Mouse (Mus musculus) embryonic facial prominence, embryonic 14.5 days (tissue): ENCODE data around the gene Polr2l. TPM values are rescaled to one million over a fixed set of nuclear protein-coding genes. Genes with fewer than 3 reads are reported as not detected.

Experiments
- ATAC-seq: fragments of 200-750 bp; cut with Nextera tagmentation; 2 replicates; pipeline ENCODE4 v1.8.0; 2017; ENCODE audit warnings: low read depth, moderate number of reproducible peaks, moderate TSS enrichment
- DNase-seq: peaks from one replicate; pipeline ENCODE4 v3.0.0-alpha.2; 2015; ENCODE audit warnings: low spot score
- H3K27ac ChIP-seq: fragments of 300-500 bp; sonication (generic); replicated peaks from 2 replicates; pipeline ENCODE4 v1.5.1; 2014; ENCODE audit warnings: low read depth, mild to moderate bottlenecking, low read length, moderate library complexity
- H3K27me3 ChIP-seq: fragments of 300-500 bp; sonication (generic); replicated peaks from 2 replicates; pipeline ENCODE4 v1.6.1; 2014; ENCODE audit warnings: low read length; ENCODE audit not compliant: control insufficient read depth, insufficient read depth
- H3K36me3 ChIP-seq: fragments of 300-500 bp; sonication (generic); 2 replicates; pipeline ENCODE4 v1.6.1; 2014; ENCODE audit warnings: low read length, mixed read lengths; ENCODE audit not compliant: control insufficient read depth, insufficient read depth
- H3K4me1 ChIP-seq: fragments of 300-500 bp; sonication (generic); 2 replicates; pipeline ENCODE4 v1.6.1; 2014; ENCODE audit warnings: antibody characterized with exemption, low read length; ENCODE audit not compliant: control insufficient read depth, insufficient read depth
- H3K4me2 ChIP-seq: fragments of 300-500 bp; sonication (generic); 2 replicates; pipeline ENCODE4 v1.6.1; 2014; ENCODE audit warnings: low read depth, mild to moderate bottlenecking, low read length, moderate library complexity, mixed read lengths
- H3K4me3 ChIP-seq: fragments of 300-500 bp; sonication (generic); 2 replicates; pipeline ENCODE4 v1.5.1; 2014; ENCODE audit warnings: low read depth, mild to moderate bottlenecking, low read length
- H3K9ac ChIP-seq: fragments of 300-500 bp; sonication (generic); 2 replicates; pipeline ENCODE4 v1.6.1; 2014; ENCODE audit warnings: low read depth, mild to moderate bottlenecking, low read length, moderate library complexity, mixed read lengths
- H3K9me3 ChIP-seq: fragments of 300-500 bp; sonication (generic); 2 replicates; pipeline ENCODE4 v1.6.1; 2016; ENCODE audit warnings: low read length; ENCODE audit not compliant: control insufficient read depth
- WGBS: fragments of 180-500 bp; shearing (Covaris S2); extraction: QIAGEN DNeasy Blood & Tissue Kit; methylation state at CpG from one replicate; pipeline ENCODE4 v1.1.7; 2014; 5-methylcytosine and 5-hydroxymethylcytosine counted together
- polyA plus RNA-seq: library from polyadenylated mRNA; unstranded; fragments of >200 nt; fragmentation: Nextera tagmentation; extraction: Ambion mirVana; gene quantifications from 2 replicates; pipeline ENCODE4 v1.2.1, GENCODE M21; 2014

Polr2l gene
- polyA plus RNA-seq, 1 experiment from 2014 or later: 65.2 TPM

DNA sequence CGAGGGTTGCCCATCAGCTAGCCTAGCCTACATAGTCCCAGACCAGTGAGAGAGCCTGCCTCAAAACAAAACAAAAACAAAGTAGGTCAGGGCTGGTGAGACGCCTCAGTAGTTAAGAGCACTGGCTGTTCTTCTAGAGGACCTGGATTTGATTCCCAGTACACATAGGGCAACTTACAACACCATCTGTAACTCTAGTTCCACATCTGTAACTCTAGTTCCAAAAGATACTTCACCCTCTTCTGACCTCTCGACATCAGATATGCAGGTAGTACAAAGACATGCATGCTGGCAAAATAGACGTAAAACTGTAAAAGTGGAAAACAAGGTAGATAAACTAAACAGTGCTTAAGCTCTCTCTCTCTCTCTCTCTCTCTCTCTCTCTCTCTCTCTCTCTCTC is 51.1 kb downstream of the Polr2l start:
- Histone ChIP-seq H3K27ac (no peak overlapping the region), H3K9me3 (no peaks in the 10 kb centered on the region), H3K9ac (no peak overlapping the region), H3K36me3 (no peaks in the 10 kb centered on the region), H3K27me3 (no peaks in the 10 kb centered on the region), H3K4me3 (no peak overlapping the region), H3K4me2 (no peak overlapping the region), H3K4me1 (no peaks in the 10 kb centered on the region)
- no peak for DNase-seq
- WGBS: 60% methylated on average over 4 of the region's 4 CpGs
- no peak for ATAC-seq

Other genes with a start within 250 kb of the Polr2l start
- 59.8 and 62.7 TPM in 2 replicates for gene Phrf1, start 246.3 kb downstream of the Polr2l start, polyA plus RNA-seq
- 2.3 and 2.4 TPM in 2 replicates for gene Irf7, start 208.7 kb downstream of the Polr2l start, polyA plus RNA-seq
- 0.21 TPM in 1 of 2 replicates, not detected in the other for gene Cdhr5, start 198.3 kb downstream of the Polr2l start, polyA plus RNA-seq
- gene Sct, start 196.0 kb downstream of the Polr2l start, polyA plus RNA-seq: 9.9 and 13.8 TPM in 2 replicates
- gene Drd4, start 183.1 kb downstream of the Polr2l start, polyA plus RNA-seq: 0.81 and 1.3 TPM in 2 replicates
- gene Deaf1, start 147.4 kb downstream of the Polr2l start, polyA plus RNA-seq: 72.7 and 82.7 TPM in 2 replicates
- gene Tmem80, start 147.4 kb downstream of the Polr2l start, polyA plus RNA-seq: 21.1 and 27.7 TPM in 2 replicates
- 12.0 and 13.6 TPM in 2 replicates for gene Eps8l2, start 136.3 kb downstream of the Polr2l start, polyA plus RNA-seq
- gene Taldo1, start 82.9 kb downstream of the Polr2l start, polyA plus RNA-seq: 248 and 250 TPM in 2 replicates
- gene Gatd1, start 61.0 kb downstream of the Polr2l start, polyA plus RNA-seq: 37.1 and 51.1 TPM in 2 replicates
- 2.8 and 4.5 TPM in 2 replicates for gene Cend1, start 45.6 kb downstream of the Polr2l start, polyA plus RNA-seq
- gene Slc25a22, start 37.2 kb downstream of the Polr2l start, polyA plus RNA-seq: 29.1 and 30.7 TPM in 2 replicates
- 7.1 and 7.4 TPM in 2 replicates for gene Pidd1, start 31.1 kb downstream of the Polr2l start, polyA plus RNA-seq
- 1,283 and 1,386 TPM in 2 replicates for gene Rplp2, start 27.8 kb downstream of the Polr2l start, polyA plus RNA-seq
- 16.9 and 20.4 TPM in 2 replicates for gene Pnpla2, start 19.9 kb downstream of the Polr2l start, polyA plus RNA-seq
- 6.6 and 10.3 TPM in 2 replicates for gene Cracr2b, start 14.0 kb downstream of the Polr2l start, polyA plus RNA-seq
- gene Cd151, start 7.7 kb downstream of the Polr2l start, polyA plus RNA-seq: 54.9 and 60.7 TPM in 2 replicates
- gene Tspan4, start 108 bp upstream of the Polr2l start, polyA plus RNA-seq: 85.1 and 86.2 TPM in 2 replicates
- gene Chid1, start 64.7 kb upstream of the Polr2l start, polyA plus RNA-seq: 47.4 and 47.9 TPM in 2 replicates
- 68.0 and 73.8 TPM in 2 replicates for gene Ap2a2, start 87.0 kb upstream of the Polr2l start, polyA plus RNA-seq
- 0.17 and 0.19 TPM in 2 replicates for gene Muc6, start 180.2 kb upstream of the Polr2l start, polyA plus RNA-seq
- 0.68 and 1.3 TPM in 2 replicates for gene Muc2, start 215.2 kb upstream of the Polr2l start, polyA plus RNA-seq